Mouse (Mus musculus) MEL (cell line): ENCODE data around the gene Tmem266. TPM values are rescaled to one million over a fixed set of nuclear protein-coding genes. Genes with fewer than 3 reads are reported as not detected.

Source experiments
- DNase-seq: peaks from one replicate; pipeline ENCODE4 v3.0.0; 2011; ENCODE audit warnings: low read depth, low spot score
- H3K27ac ChIP-seq: 2 replicates; pipeline ENCODE4 v1.5.1; 2012; ENCODE audit warnings: low read depth, mild to moderate bottlenecking, control low read depth, low read length, moderate library complexity; ENCODE audit not compliant: control insufficient read depth
- H3K27me3 ChIP-seq, 2 experiments: fragments of 150-350 bp in 1 of 2; sonication (generic) in 1 of 2; 2 replicates each; pipeline ENCODE4 v1.6.1; 2012; ENCODE audit warnings: low read length in 2 of 2, mild to moderate bottlenecking in 2 of 2, improper control_type of control experiment in 1 of 2, moderate library complexity in 1 of 2; ENCODE audit not compliant: insufficient read depth in 2 of 2, control insufficient read depth in 1 of 2
- H3K36me3 ChIP-seq, 2 experiments: 2 replicates each; pipeline ENCODE4 v1.6.1; 2012 to 2014; ENCODE audit warnings: low read length in 2 of 2, improper control_type of control experiment in 1 of 2, inconsistent platforms in 1 of 2, mild to moderate bottlenecking in 1 of 2; ENCODE audit not compliant: insufficient read depth in 2 of 2, control insufficient read depth in 1 of 2
- H3K4me1 ChIP-seq, 2 experiments: fragments of 150-350 bp in 1 of 2; sonication (generic) in 1 of 2; 2 replicates each; pipeline ENCODE4 v1.6.1; 2012; ENCODE audit warnings: low read length in 2 of 2, improper control_type of control experiment in 1 of 2, mild to moderate bottlenecking in 1 of 2; ENCODE audit not compliant: insufficient read depth in 2 of 2, control insufficient read depth in 1 of 2
- H3K4me3 ChIP-seq, 2 experiments: fragments of 150-350 bp in 1 of 2; sonication (generic) in 1 of 2; 2 replicates each; pipeline ENCODE4 v1.5.1; 2012; ENCODE audit warnings: low read depth in 2 of 2, low read length in 2 of 2, mild to moderate bottlenecking in 2 of 2, moderate library complexity in 2 of 2, control low read depth in 1 of 2, improper control_type of control experiment in 1 of 2; ENCODE audit not compliant: control insufficient read depth in 1 of 2, insufficient read depth in 1 of 2
- H3K79me2 ChIP-seq: 2 replicates; pipeline ENCODE4 v1.6.1; 2012; ENCODE audit warnings: mild to moderate bottlenecking, low read length, moderate library complexity; ENCODE audit not compliant: control insufficient read depth, poor library complexity, insufficient read depth
- H3K9ac ChIP-seq: 2 replicates; pipeline ENCODE4 v1.6.1; 2012; ENCODE audit warnings: low read depth, mild to moderate bottlenecking, control low read depth, low read length, moderate library complexity; ENCODE audit not compliant: control insufficient read depth, poor library complexity, severe bottlenecking
- H3K9me3 ChIP-seq: fragments of 150-350 bp; sonication (generic); replicated peaks from 2 replicates; pipeline ENCODE4 v1.6.1; 2012; ENCODE audit warnings: mild to moderate bottlenecking, low read length, improper control_type of control experiment, moderate library complexity; ENCODE audit not compliant: insufficient read depth
- CTCF ChIP-seq, 3 experiments: IDR thresholded peaks in 2 of 3; conservative IDR thresholded peaks in 1 of 3; 2 replicates each; pipeline ENCODE4 v1.5.1; 2011 to 2012; ENCODE audit warnings: low read length in 3 of 3, low read depth in 2 of 3, mild to moderate bottlenecking in 2 of 3, improper control_type of control experiment in 1 of 3, inconsistent platforms in 1 of 3, mixed read lengths in 1 of 3, moderate library complexity in 1 of 3; ENCODE audit not compliant: control insufficient read depth in 1 of 3, insufficient read depth in 1 of 3, poor library complexity in 1 of 3, severe bottlenecking in 1 of 3
- ELF1 ChIP-seq: IDR thresholded peaks from 2 replicates; pipeline ENCODE4 v1.6.1; 2014; ENCODE audit warnings: low read depth, mild to moderate bottlenecking, inconsistent platforms, low read length, improper control_type of control experiment, moderate library complexity
- GATA1 ChIP-seq: IDR thresholded peaks from 2 replicates; pipeline ENCODE4 v1.6.1; 2011; ENCODE audit warnings: low read depth, low read length, improper control_type of control experiment
- HCFC1 ChIP-seq: IDR thresholded peaks from 2 replicates; pipeline ENCODE4 v1.6.1; 2012; ENCODE audit warnings: low read depth, mild to moderate bottlenecking, inconsistent platforms, low read length, improper control_type of control experiment, moderate library complexity
- MAFK ChIP-seq: IDR thresholded peaks from 2 replicates; pipeline ENCODE4 v1.6.1; 2011; ENCODE audit warnings: low read depth, mild to moderate bottlenecking, low read length, improper control_type of control experiment, borderline replicate concordance
- MAZ ChIP-seq: IDR thresholded peaks from 2 replicates; pipeline ENCODE4 v1.6.1; 2012; ENCODE audit warnings: low read depth, mild to moderate bottlenecking, inconsistent platforms, low read length, improper control_type of control experiment
- POLR2AphosphoS5 ChIP-seq: IDR thresholded peaks from 2 replicates; pipeline ENCODE4 v1.6.1; 2012; ENCODE audit warnings: low read depth, borderline replicate concordance, mild to moderate bottlenecking, inconsistent platforms, low read length, moderate library complexity, mixed read lengths
- RAD21 ChIP-seq: IDR thresholded peaks from 2 replicates; pipeline ENCODE4 v1.6.1; 2011; ENCODE audit warnings: mild to moderate bottlenecking, low read depth, low read length, improper control_type of control experiment
- SMC3 ChIP-seq: IDR thresholded peaks from 2 replicates; pipeline ENCODE4 v1.6.1; 2011; ENCODE audit warnings: low read depth, low read length, improper control_type of control experiment
- TCF12 ChIP-seq: IDR thresholded peaks from 2 replicates; pipeline ENCODE4 v1.6.1; 2014; ENCODE audit warnings: low read depth, mild to moderate bottlenecking, inconsistent platforms, low read length, improper control_type of control experiment, moderate library complexity
- UBTF ChIP-seq: IDR thresholded peaks from 2 replicates; pipeline ENCODE4 v1.6.1; 2012; ENCODE audit warnings: low read depth, mild to moderate bottlenecking, inconsistent platforms, low read length, improper control_type of control experiment, moderate library complexity, borderline replicate concordance; ENCODE audit not compliant: insufficient read depth
- ZKSCAN1 ChIP-seq: IDR thresholded peaks from 2 replicates; pipeline ENCODE4 v1.6.1; 2012; ENCODE audit warnings: low read depth, mild to moderate bottlenecking, inconsistent platforms, low read length, improper control_type of control experiment, moderate library complexity
- ZNF384 ChIP-seq: IDR thresholded peaks from 2 replicates; pipeline ENCODE4 v1.6.1; 2012; ENCODE audit warnings: low read depth, mild to moderate bottlenecking, inconsistent platforms, low read length, improper control_type of control experiment
- polyA plus RNA-seq, 2 experiments: library from polyadenylated mRNA; stranded (reverse) in 1 of 2; unstranded in 1 of 2; fragments of >175 nt in 1 of 2; fragments of >200 nt in 1 of 2; gene quantifications; 2 replicates each; pipeline versions ENCODE4 v1.2.1 to v1.2.4; 2012; ENCODE audit warnings: low replicate concordance in 2 of 2, low read depth in 1 of 2; ENCODE audit not compliant: insufficient read length in 2 of 2, insufficient read depth in 1 of 2, missing spikeins in 1 of 2
- total RNA-seq: library from RNA; depleted of rRNA; stranded (reverse); fragments of 300-350 nt; gene quantifications from 2 replicates; pipeline ENCODE4 v1.2.3, GENCODE M21; 2012

The Tmem266 gene
- total and polyA plus RNA-seq, 3 experiments: not detected

DNA sequence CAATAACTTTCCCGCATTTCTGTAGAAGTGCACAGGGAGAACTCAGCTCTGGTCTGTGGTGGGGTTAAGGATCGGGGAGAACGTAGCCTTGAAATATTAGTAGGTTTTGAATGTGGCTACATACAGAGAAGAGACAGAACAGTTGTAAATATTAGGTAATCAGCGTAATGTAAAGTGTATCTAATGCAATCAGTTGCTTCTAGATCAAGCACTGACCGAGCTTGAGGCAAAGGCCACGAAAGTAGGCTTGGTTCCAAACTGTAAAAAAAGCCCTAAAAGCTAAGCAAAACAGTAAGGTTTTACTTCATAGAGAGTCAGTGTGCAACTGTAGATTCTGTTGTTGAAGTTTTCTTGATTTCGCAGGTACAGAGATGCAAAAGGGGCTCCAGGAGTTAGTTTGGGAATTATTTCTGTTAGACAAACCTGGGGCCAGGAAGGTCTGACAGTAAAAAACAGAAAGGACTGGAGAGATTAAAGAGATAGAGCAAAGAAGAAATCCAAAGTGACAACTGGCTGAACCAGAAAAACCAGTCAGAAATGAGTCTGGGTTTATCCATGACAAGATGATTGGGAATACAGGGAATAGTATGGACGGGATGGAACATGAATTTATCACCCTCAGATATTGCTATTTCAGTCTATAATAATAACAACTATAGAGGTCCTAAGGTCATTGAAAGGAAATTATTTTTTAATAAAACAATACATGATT, 47.4 kb upstream of the Tmem266 start:
- DNase-seq: no peak
- H3K27me3 ChIP-seq: peaks cover 17 to 31% of the 10 kb centered on the region in 2 experiments

DNA sequence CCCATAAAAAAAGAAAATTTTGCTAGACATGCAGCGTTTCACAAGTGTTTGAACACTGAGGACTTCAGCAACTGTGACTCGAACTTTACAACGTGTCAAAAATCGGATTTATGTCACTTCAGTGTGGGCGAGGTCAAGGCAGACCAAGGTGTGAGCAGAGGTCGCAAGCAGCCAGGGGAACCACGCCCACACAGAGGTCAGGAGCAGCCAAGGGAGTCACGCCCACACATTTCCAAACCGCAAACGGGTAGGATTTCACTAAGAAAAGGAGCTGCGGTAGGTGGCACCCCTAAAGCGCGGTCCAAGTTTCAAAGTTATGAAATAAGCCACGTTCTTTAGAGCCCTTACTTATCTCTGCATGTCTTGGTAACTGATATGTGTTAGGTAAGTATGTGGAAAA, 43.2 kb upstream of the Tmem266 start:
- H3K27me3 ChIP-seq: peaks cover 23 to 46% of the 10 kb centered on the region in 2 experiments
- no peak overlapping the region for H3K4me3 ChIP-seq
- no peaks in the 10 kb centered on the region for H3K79me2 ChIP-seq
- H3K27ac ChIP-seq: no peak overlapping the region
- TF ChIP-seq ELF1 (no peak), TCF12 (no peak), POLR2AphosphoS5 (no peak)
- H3K9ac ChIP-seq: no peak overlapping the region
- peaks cover 0 to 4% of the 10 kb centered on the region in 2 experiments; a peak in 2 of 4 replicates for H3K4me1 ChIP-seq
- peaks cover 0 to 6% of the 10 kb centered on the region in 2 experiments; a peak in 2 of 4 replicates for H3K36me3 ChIP-seq
- peak; percentile 56 for DNase-seq
- no peaks in the 10 kb centered on the region for H3K9me3 ChIP-seq

More for the DNA sequence above, 47.4 kb upstream of the Tmem266 start:
- peaks cover 0 to 4% of the 10 kb centered on the region in 2 experiments; a peak in 2 of 4 replicates for H3K4me1 ChIP-seq
- TF ChIP-seq UBTF (no peak), ZNF384 (no peak), MAFK (no peak), MAZ (no peak), HCFC1 (no peak)
- TF ChIP-seq, all 39 proteins: peak for 0
- H3K9me3 ChIP-seq: no peaks in the 10 kb centered on the region
- no peak overlapping the region for H3K9ac ChIP-seq
- H3K79me2 ChIP-seq: no peaks in the 10 kb centered on the region
- H3K4me3 ChIP-seq: no peak overlapping the region
- no peak overlapping the region for H3K27ac ChIP-seq
- peaks cover 0 to 6% of the 10 kb centered on the region in 2 experiments; a peak in 2 of 4 replicates for H3K36me3 ChIP-seq

GRCm38 (mm10) chr9:55285197-55285596, 41.5 kb upstream of the Tmem266 start:
- no peak overlapping the region for H3K9ac ChIP-seq
- H3K36me3 ChIP-seq: peaks cover 0 to 6% of the 10 kb centered on the region in 2 experiments; a peak in 2 of 4 replicates
- H3K27me3 ChIP-seq: peaks cover 22 to 44% of the 10 kb centered on the region in 2 experiments
- H3K27ac ChIP-seq: no peak overlapping the region
- H3K4me1 ChIP-seq: peaks cover 0 to 4% of the 10 kb centered on the region in 2 experiments; a peak in 2 of 4 replicates
- TF ChIP-seq GATA1: no peak
- TF ChIP-seq HCFC1: no peak
- TF ChIP-seq SMC3: 0 out of 2 replicates have a peak, but pooled peaks have one; percentile 11
- no peak for TF ChIP-seq ZKSCAN1
- TF ChIP-seq TCF12: no peak
- peak; percentile 24 for TF ChIP-seq RAD21
- peak in 1 of 3 experiments; percentile 23; a peak in 1 of 6 replicates for TF ChIP-seq CTCF (IDR thresholded peaks at IDR 0.05 in 2 of 3, conservative IDR thresholded peaks at IDR 0.05 in 1 of 3; ENCODE audit: control insufficient read depth in 1 of 3, insufficient read depth in 1 of 3, low read depth in 2 of 3, low read length in 3 of 3, poor library complexity in 1 of 3, severe bottlenecking in 1 of 3)
- H3K9me3 ChIP-seq: no peaks in the 10 kb centered on the region
- no peaks in the 10 kb centered on the region for H3K79me2 ChIP-seq
- DNase-seq: peak; percentile 31
- H3K4me3 ChIP-seq: no peak overlapping the region
